Mouse (Mus musculus) cerebellum, adult (tissue): ENCODE measurements around the gene Ssr1.

Source experiments
- ATAC-seq: cut with Nextera tagmentation; 2 replicates; pipeline ENCODE4 v1.9.2; 2017; ENCODE audit warnings: mild to moderate bottlenecking, moderate library complexity, mixed read lengths; ENCODE audit not compliant: insufficient number of reproducible peaks, low FRiP score, low TSS enrichment

Gene Ssr1

DNA sequence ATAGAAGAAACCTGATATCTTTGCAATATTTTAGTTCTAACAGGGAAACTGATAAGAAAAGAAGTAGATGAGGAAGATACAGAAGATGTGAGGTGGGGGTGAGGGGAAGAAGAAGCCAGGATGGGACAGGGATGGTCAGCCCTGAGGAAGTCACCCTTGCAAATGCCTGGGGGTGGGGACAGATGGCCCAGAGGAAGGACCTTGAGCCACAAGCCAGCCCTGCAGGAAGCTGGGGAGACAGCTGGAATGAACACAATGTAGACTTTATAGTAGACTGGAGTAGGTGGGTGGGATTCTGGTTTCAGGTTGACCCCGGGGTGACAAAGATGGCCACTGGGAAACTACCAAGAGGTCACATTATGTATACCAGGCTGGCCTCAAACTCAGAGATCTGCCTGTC, 39.7 kb downstream of the Ssr1 start:
- ATAC-seq, result no peak

GRCm38 (mm10) chr13:37952981-37953380, 41.0 kb downstream of the Ssr1 start:
- ATAC-seq, result no peak

GRCm38 (mm10) chr13:37946734-37947133, 47.3 kb downstream of the Ssr1 start:
- ATAC-seq, result peak; percentile 69

DNA sequence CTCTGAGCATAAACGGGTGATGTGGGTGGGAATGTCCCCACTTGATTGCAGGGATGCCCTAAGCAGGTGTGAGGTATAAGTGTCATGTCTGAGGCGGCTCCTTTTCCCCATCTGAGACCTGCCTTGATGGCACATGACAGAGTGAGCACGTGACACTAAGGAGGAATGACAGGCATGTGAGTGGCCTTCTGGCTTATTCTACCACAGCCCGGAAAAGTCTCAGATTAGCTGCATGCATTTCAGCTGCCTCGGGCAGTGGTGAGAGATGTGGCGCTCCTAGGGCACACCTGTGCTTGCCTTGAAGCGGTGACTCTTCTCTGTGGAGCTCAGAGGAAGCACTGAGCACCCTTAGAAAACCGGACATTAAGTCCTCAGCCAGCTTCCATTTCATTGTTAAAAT, 48.6 kb downstream of the Ssr1 start:
- no peak for ATAC-seq

- ATAC-seq, result no peak
Observed at GRCm38 (mm10) chr13:37944306-37944705, 49.7 kb downstream of the Ssr1 start.

- ATAC-seq, result no peak
Observed at GRCm38 (mm10) chr13:37943466-37943865, 50.6 kb downstream of the Ssr1 start.

- ATAC-seq, result no peak
Observed at GRCm38 (mm10) chr13:37942887-37943331, 51.1 kb downstream of the Ssr1 start.

- no peak for ATAC-seq
Observed at GRCm38 (mm10) chr13:37941950-37942886, 51.8 kb downstream of the Ssr1 start.

DNA sequence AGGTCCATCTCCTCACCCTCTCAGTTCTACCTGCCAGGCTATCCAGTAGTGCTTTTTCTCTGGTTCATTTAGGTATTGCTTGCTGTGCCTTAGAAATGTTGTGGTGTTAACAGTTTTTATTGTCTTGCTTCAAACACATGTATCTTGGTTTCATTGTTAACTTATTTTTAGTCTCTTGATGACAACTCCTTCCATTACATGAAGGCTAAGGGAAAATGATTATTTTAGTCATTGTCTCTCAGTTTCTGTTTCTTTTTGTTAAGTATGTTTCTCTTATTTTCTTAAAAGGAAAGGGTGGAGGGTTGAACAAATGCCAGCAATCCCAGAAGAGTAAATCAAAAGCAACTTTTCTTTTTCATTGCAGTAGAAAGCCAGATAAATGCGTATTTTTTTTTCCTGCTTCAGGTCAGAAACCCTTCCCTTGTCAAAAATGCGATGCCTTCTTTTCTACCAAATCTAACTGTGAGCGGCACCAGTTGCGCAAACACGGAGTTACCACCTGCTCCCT, 52.8 kb downstream of the Ssr1 start:
- no peak for ATAC-seq

- no peak for ATAC-seq
Observed at GRCm38 (mm10) chr13:37940649-37941048, 53.4 kb downstream of the Ssr1 start.

- no peak for ATAC-seq
Observed at GRCm38 (mm10) chr13:37940167-37940566, 53.9 kb downstream of the Ssr1 start.

DNA sequence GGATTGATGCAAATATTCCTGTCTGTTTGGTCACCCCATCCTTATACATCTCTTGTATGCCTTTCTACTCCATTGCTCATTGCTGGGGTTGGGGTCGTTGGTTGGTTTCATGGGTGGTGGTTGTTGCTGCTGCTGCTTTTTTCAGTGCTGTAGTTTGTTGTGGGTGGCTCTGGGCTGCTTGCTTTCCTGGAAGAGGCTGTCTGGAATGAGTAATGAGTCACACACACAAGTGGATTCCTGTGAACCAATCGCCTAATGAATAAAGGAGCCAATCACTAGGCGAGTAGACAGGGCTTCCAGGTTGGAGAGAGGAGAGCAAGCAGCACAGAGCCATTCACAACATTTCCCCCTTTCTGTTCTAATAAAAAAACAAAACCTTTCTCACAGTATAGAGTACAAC, 57.7 kb downstream of the Ssr1 start:
- ATAC-seq, result no peak

DNA sequence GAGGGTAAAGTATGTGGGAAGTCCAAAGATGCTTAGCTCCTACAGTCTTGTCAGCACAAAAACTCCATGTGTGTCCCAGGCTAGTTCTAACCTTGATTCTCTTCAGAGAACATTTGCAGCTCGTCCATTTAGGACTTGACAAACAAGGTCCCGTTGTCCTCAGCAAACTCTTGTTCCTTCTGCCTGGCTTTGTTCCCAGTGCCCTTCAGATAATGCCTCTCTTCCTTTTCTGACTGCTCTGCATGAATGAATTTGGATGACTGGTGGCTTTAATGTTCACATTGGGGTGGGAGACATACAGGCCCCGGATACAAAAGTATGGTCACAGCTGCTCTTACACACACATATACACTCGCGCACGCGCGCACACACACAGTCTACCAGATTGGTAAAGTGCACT, 59.1 kb downstream of the Ssr1 start:
- ATAC-seq, result no peak

- ATAC-seq, result peak; percentile 16; the same call in 1 of the 2 replicates
Observed at GRCm38 (mm10) chr13:37934075-37934474, 59.9 kb downstream of the Ssr1 start.

- no peak for ATAC-seq
Observed at GRCm38 (mm10) chr13:37931210-37931922, 62.7 kb downstream of the Ssr1 start.

GRCm38 (mm10) chr13:37930621-37931020, 63.4 kb downstream of the Ssr1 start:
- ATAC-seq, result no peak

- no peak for ATAC-seq
Observed at GRCm38 (mm10) chr13:37930091-37930490, 63.9 kb downstream of the Ssr1 start.

DNA sequence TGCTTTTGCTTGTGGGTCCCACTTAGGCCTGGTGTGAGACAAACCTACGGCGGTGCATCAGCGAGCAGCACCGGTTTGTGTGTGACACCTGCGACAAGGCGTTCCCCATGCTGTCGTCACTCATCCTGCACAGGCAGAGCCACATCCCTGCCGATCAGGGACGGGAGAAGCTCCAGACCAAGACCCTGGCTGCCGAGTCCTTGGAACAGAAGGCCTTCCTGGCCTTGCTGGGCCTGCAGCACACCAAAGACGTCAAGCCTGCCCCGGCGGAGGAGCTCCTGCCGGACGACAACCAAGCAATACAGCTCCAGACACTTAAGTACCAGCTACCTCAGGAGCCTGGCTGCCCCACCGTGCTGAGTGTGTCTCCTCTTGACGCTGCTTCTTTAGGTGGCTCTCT, 64.5 kb downstream of the Ssr1 start:
- ATAC-seq, result no peak

- ATAC-seq, result no peak
Observed at GRCm38 (mm10) chr13:37926394-37926793, 67.6 kb downstream of the Ssr1 start.

GRCm38 (mm10) chr13:37924461-37924948, 69.5 kb downstream of the Ssr1 start:
- no peak for ATAC-seq
